Mouse (Mus musculus): Measurements from ENCODE around the gene Spen.

DNA sequence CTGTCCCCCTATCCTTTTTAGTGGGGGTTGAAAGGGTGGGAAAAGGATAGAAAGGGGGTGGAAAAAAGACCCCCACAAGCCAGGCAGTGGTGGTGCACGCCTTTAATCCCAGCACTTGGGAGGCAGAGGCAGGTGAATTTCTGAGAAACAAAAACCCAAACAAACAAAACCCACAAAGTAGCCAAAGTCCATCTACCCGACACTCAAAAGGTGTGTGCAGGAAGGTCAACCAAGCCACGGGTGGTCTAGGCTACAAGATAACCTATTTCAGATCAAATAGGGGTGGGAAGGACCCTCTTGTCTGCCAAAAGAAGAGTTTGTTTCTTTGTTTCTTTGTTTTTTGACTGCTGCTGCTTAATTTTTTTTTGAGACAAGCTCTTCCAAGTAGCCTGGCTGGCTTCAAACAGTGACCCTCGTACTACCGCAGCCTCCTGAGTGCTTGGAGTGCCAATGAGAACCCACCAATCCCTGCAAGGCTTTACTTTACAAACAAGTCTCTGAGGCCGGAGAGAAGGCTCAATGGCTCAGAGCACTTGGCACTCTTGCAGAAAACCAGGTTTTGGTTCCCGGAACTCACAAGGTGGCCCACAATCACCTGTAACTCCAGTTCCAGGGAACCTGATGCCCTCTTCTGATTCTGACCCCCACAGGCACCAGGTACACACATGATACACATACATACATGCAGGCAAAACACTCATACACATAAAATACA, 11.3 kb downstream of the Spen start:
- no peak for TF ChIP-seq CTCF (IDR thresholded peaks at IDR 0.05; ENCODE audit: borderline replicate concordance, control insufficient read depth, extremely low read depth, insufficient read depth, low read length, poor library complexity)
- no peak for TF ChIP-seq POLR2A (IDR thresholded peaks at IDR 0.05; ENCODE audit: control insufficient read depth, extremely low read depth, insufficient read depth, low read length, poor library complexity)

All from thymus, adult 2 months (tissue).